ENCODE assay signal across 9 mouse cellular contexts in genomic region chr10:53641507-53641906, GRCm38 (mm10). TPM values are rescaled to one million over a fixed set of nuclear protein-coding genes. Genes with fewer than 3 reads are reported as not detected.
A peak's percentile ranks its signal among the peaks of the same experiment; 100 is the strongest.
DNase-seq lines count a peak whose midpoint lies in the region; ATAC-seq and TF ChIP-seq lines count a peak whose summit lies in the region.
"Had no signal": no experiment of that assay in that cellular context is flagged by ENCODE, and none has a peak within 500 bp of the region (broad histone marks: within the 10 kb centered on the region; RNA-seq: fewer than 3 reads in every experiment).

No protein-coding gene starts in this region.

- no peak overlapping the region for H3K4me3 ChIP-seq in limb, embryonic 14.5 days (replicated peaks; ENCODE audit: low read length)
- H3K4me3 ChIP-seq: heart, embryonic 15.5 days had no signal

- TF ChIP-seq POLR2A in limb, embryonic 14.5 days (IDR thresholded peaks at IDR 0.05; ENCODE audit: borderline replicate concordance, extremely low read depth, insufficient read depth, insufficient read length): no peak

- DNase-seq in frontal cortex, postnatal 10 days (ENCODE audit: low spot score in 2 of 2): no peak
- peak; percentile 64 for DNase-seq in 3T3-L1 (ENCODE audit: low read depth, low spot score)
- DNase-seq in adipocyte (ENCODE audit: low spot score): peak; percentile 54
- peak; percentile 26 for DNase-seq in forelimb bud, embryonic 11.5 days (ENCODE audit: low read depth, low spot score)
- DNase-seq in limb, embryonic 14.5 days (ENCODE audit: low spot score): peak; percentile 72
- peak; percentile 63 for DNase-seq in retina, postnatal 1 day
- no peak for DNase-seq in gastrocnemius, adult 8-10 months (ENCODE audit: low spot score in 2 of 2)

- H3K4me2 ChIP-seq in limb, embryonic 14.5 days (replicated peaks; ENCODE audit: low read depth, low read length, severe bottlenecking): no peak overlapping the region
- H3K4me2 ChIP-seq: heart, embryonic 15.5 days had no signal

- no peaks in the 10 kb centered on the region for H3K9me3 ChIP-seq in limb, embryonic 14.5 days (ENCODE audit: control insufficient read depth, low read length)
- H3K9me3 ChIP-seq: heart, embryonic 15.5 days had no signal

- no peaks in the 10 kb centered on the region for H3K27me3 ChIP-seq in limb, embryonic 14.5 days (ENCODE audit: control insufficient read depth, insufficient read depth, low read length)
- H3K27me3 ChIP-seq: heart, embryonic 15.5 days had no signal

- no peak overlapping the region for H3K9ac ChIP-seq in limb, embryonic 14.5 days (ENCODE audit: low read depth, low read length, severe bottlenecking)
- H3K9ac ChIP-seq: heart, embryonic 15.5 days had no signal

- peak; percentile 98 for ATAC-seq in frontal cortex, adult (ENCODE audit: low TSS enrichment)
- ATAC-seq in limb, embryonic 14.5 days (ENCODE audit: low FRiP score, low read depth): 0 out of 2 replicates have a peak, but pooled peaks have one; percentile 44

- H3K27ac ChIP-seq in limb, embryonic 14.5 days (replicated peaks; ENCODE audit: low read depth, low read length): no peak overlapping the region
- H3K27ac ChIP-seq: heart, embryonic 15.5 days had no signal

- no peaks in the 10 kb centered on the region for H3K36me3 ChIP-seq in limb, embryonic 14.5 days (ENCODE audit: control insufficient read depth, insufficient read depth, low read length)
- H3K36me3 ChIP-seq: heart, embryonic 15.5 days had no signal

- H3K4me1 ChIP-seq in limb, embryonic 14.5 days (ENCODE audit: control insufficient read depth, insufficient read depth, low read length): no peaks in the 10 kb centered on the region
- H3K4me1 ChIP-seq: heart, embryonic 15.5 days had no signal

RNA-seq across cellular contexts. Expression of gene Mcm9, which starts 11.3 kb away (rescaled TPM):
- polyA plus RNA-seq in limb, embryonic 14.5 days (2012; rRNA removed): 7.6 and 8.8 TPM in 2 replicates
- 12.0 and 12.3 TPM in 2 replicates for polyA plus RNA-seq in limb, embryonic 14.5 days (2014; fragmentation: Nextera tagmentation; extraction: Ambion mirVana)
- total RNA-seq in gastrocnemius, adult 8-10 months (2022): 1 to 10 TPM in 3 of 4 experiments, under 1 TPM in 1; 0.73 to 3.5 (median 1.3) TPM

RNA-seq across cellular contexts. Expression of gene Asf1a, which starts 45.0 kb away (rescaled TPM):
- polyA plus RNA-seq in limb, embryonic 14.5 days (2012; rRNA removed): 45.9 and 61.2 TPM in 2 replicates
- polyA plus RNA-seq in limb, embryonic 14.5 days (2014; fragmentation: Nextera tagmentation; extraction: Ambion mirVana): 109 and 113 TPM in 2 replicates
- total RNA-seq in gastrocnemius, adult 8-10 months (2022): 10 to 100 TPM; 20.6 to 25.1 (median 24.6) TPM

Comparison
In these comparisons a context has a peak if more than half of its experiments do, and no peak if none do; other contexts are left out.
1. DNase-seq: peak in 3T3-L1 (single experiment), adipocyte (single experiment), forelimb bud, embryonic 11.5 days (single experiment), limb, embryonic 14.5 days (single experiment) and retina, postnatal 1 day (single experiment); none in frontal cortex, postnatal 10 days (0 of 2) and gastrocnemius, adult 8-10 months (0 of 2).